Mouse (Mus musculus): ENCODE measurements at regions not wholly inside any gene's neighbourhood (a gene's known extent, or its start where the extent isn't known, plus 50 kb on each side); places are given as distances from the start of the nearest gene placed in this dataset.
"Not testable (repeated sequence)": the region's sequence is repeated elsewhere in the genome, so short reads cannot be mapped to it uniquely, and the experiment has no call there.

- ATAC-seq (ENCODE audit: insufficient number of reproducible peaks, low FRiP score, low TSS enrichment): no peak
Observed at GRCm38 (mm10) chr4:131401255-131401654, 436.8 kb downstream of the Ptpru start.

GRCm38 (mm10) chr4:131405376-131406017 is 432.6 kb downstream of the Ptpru start:
- no peak for ATAC-seq (ENCODE audit: insufficient number of reproducible peaks, low FRiP score, low TSS enrichment)

GRCm38 (mm10) chr4:131407464-131407863 is 430.6 kb downstream of the Ptpru start:
- ATAC-seq (ENCODE audit: insufficient number of reproducible peaks, low FRiP score, low TSS enrichment): no peak

GRCm38 (mm10) chr4:131408644-131409043 is 429.4 kb downstream of the Ptpru start:
- no peak for ATAC-seq (ENCODE audit: insufficient number of reproducible peaks, low FRiP score, low TSS enrichment)

GRCm38 (mm10) chr4:131409805-131410204 is 428.3 kb downstream of the Ptpru start:
- ATAC-seq (ENCODE audit: insufficient number of reproducible peaks, low FRiP score, low TSS enrichment): no peak

- no peak for ATAC-seq (ENCODE audit: insufficient number of reproducible peaks, low FRiP score, low TSS enrichment)
Observed at GRCm38 (mm10) chr4:131411936-131412335, 426.2 kb downstream of the Ptpru start.

GRCm38 (mm10) chr4:131413380-131413779 is 424.7 kb downstream of the Ptpru start:
- ATAC-seq (ENCODE audit: insufficient number of reproducible peaks, low FRiP score, low TSS enrichment): no peak

- no peak for ATAC-seq (ENCODE audit: insufficient number of reproducible peaks, low FRiP score, low TSS enrichment)
Observed at GRCm38 (mm10) chr4:131415453-131415852, 422.6 kb downstream of the Ptpru start.

GRCm38 (mm10) chr4:131416209-131416608 is 421.9 kb downstream of the Ptpru start:
- no peak for ATAC-seq (ENCODE audit: insufficient number of reproducible peaks, low FRiP score, low TSS enrichment)

GRCm38 (mm10) chr4:131417159-131417748 is 420.8 kb downstream of the Ptpru start:
- ATAC-seq (ENCODE audit: insufficient number of reproducible peaks, low FRiP score, low TSS enrichment): no peak

- no peak for ATAC-seq (ENCODE audit: insufficient number of reproducible peaks, low FRiP score, low TSS enrichment)
Observed at GRCm38 (mm10) chr4:131425311-131425710, 412.8 kb downstream of the Ptpru start.

GRCm38 (mm10) chr4:131427871-131428270 is 410.2 kb downstream of the Ptpru start:
- ATAC-seq (ENCODE audit: insufficient number of reproducible peaks, low FRiP score, low TSS enrichment): no peak

- ATAC-seq (ENCODE audit: insufficient number of reproducible peaks, low FRiP score, low TSS enrichment): peak; percentile 51; the same call in 1 of the 2 replicates
Observed at GRCm38 (mm10) chr4:131429356-131429755, 408.7 kb downstream of the Ptpru start.

- ATAC-seq (ENCODE audit: insufficient number of reproducible peaks, low FRiP score, low TSS enrichment): no peak
Observed at GRCm38 (mm10) chr4:131430420-131430819, 407.7 kb downstream of the Ptpru start.

- ATAC-seq (ENCODE audit: insufficient number of reproducible peaks, low FRiP score, low TSS enrichment): 0 out of 2 replicates have a peak, but pooled peaks have one; percentile 26
Observed at GRCm38 (mm10) chr4:131431188-131431587, 406.9 kb downstream of the Ptpru start.

GRCm38 (mm10) chr4:131432591-131433177 is 405.4 kb downstream of the Ptpru start:
- ATAC-seq (ENCODE audit: insufficient number of reproducible peaks, low FRiP score, low TSS enrichment): no peak

GRCm38 (mm10) chr4:131435222-131435621 is 402.9 kb downstream of the Ptpru start:
- ATAC-seq (ENCODE audit: insufficient number of reproducible peaks, low FRiP score, low TSS enrichment): no peak

GRCm38 (mm10) chr4:131438403-131438802 is 399.7 kb downstream of the Ptpru start:
- ATAC-seq (ENCODE audit: insufficient number of reproducible peaks, low FRiP score, low TSS enrichment): no peak

- no peak for ATAC-seq (ENCODE audit: insufficient number of reproducible peaks, low FRiP score, low TSS enrichment)
Observed at GRCm38 (mm10) chr4:131438883-131439282, 399.2 kb downstream of the Ptpru start.

- ATAC-seq (ENCODE audit: insufficient number of reproducible peaks, low FRiP score, low TSS enrichment): no peak
Observed at GRCm38 (mm10) chr4:131440845-131441244, 397.2 kb downstream of the Ptpru start.

GRCm38 (mm10) chr4:131443518-131443917 is 394.6 kb downstream of the Ptpru start:
- no peak for ATAC-seq (ENCODE audit: insufficient number of reproducible peaks, low FRiP score, low TSS enrichment)

GRCm38 (mm10) chr4:131450296-131450695 is 387.8 kb downstream of the Ptpru start:
- not testable (repeated sequence) for ATAC-seq (ENCODE audit: insufficient number of reproducible peaks, low FRiP score, low TSS enrichment)

Data from cerebellum, adult (tissue).